Mouse (Mus musculus): ENCODE measurements around the gene A4gnt.

GRCm38 (mm10) chr9:99636776-99637175 lies 24.5 kb downstream of the A4gnt start:
- TF ChIP-seq CTCF (IDR thresholded peaks at IDR 0.05; ENCODE audit: low read depth) (no peak), EP300 (IDR thresholded peaks at IDR 0.05; ENCODE audit: low read depth) (no peak)

All from liver, postnatal 0 days (tissue).